Mouse (Mus musculus) bone marrow macrophage, adult 2 months (primary cell): ENCODE data around the gene Pqbp1.

ENCODE experiments used
- CTCF ChIP-seq: IDR thresholded peaks from 2 replicates; pipeline ENCODE4 v1.5.1; 2012; ENCODE audit warnings: low read depth, mild to moderate bottlenecking, low read length, moderate library complexity
- POLR2A ChIP-seq: IDR thresholded peaks from 2 replicates; pipeline ENCODE4 v1.6.1; 2012; ENCODE audit warnings: mild to moderate bottlenecking, low read depth, low read length, borderline replicate concordance

DNA sequence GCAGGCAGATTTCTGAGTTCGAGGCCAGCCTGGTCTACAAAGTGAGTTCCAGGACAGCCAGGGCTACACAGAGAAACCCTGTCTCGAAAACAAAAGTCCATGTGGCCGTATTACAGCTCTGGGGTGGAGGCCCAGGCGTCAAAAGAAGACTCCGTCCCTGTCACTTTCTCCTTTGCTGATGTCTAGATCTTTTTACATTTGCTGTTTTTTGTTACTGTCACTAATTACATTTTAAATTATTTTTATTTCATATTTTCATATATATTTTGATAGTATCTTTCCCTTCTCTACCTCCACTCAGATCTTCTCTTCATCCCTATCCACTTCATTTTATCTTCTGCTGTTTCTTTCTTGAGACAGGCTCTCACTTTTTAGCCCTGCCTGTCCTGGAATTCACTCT lies 8.7 kb upstream of the Pqbp1 start, which contains the start of gene Gm10491:
- TF ChIP-seq CTCF: no peak
- no peak for TF ChIP-seq POLR2A
